Mouse (Mus musculus): ENCODE data around the gene Gna15. TPM values are rescaled to one million over a fixed set of nuclear protein-coding genes. Genes with fewer than 3 reads are reported as not detected.

Gene Gna15
- polyA plus RNA-seq (2021; fragmentation: Nextera tagmentation): 2.4 and 4.3 TPM in 2 replicates
- long read RNA-seq, experiment 1, transcript Gna15-201 (7 exons, 1,962 nt): major isoform, 21 of 28 reads
- long read RNA-seq, experiment 1, partial matches to known transcripts: 0 of 28 reads
- long read RNA-seq, experiment 1, other reads (novel, unspliced or antisense): 7 of 28 reads
- long read RNA-seq, experiment 2, partial matches to known transcripts: 0 of 6 reads
- long read RNA-seq, experiment 2, other reads (novel, unspliced or antisense): 2 of 6 reads

DNA sequence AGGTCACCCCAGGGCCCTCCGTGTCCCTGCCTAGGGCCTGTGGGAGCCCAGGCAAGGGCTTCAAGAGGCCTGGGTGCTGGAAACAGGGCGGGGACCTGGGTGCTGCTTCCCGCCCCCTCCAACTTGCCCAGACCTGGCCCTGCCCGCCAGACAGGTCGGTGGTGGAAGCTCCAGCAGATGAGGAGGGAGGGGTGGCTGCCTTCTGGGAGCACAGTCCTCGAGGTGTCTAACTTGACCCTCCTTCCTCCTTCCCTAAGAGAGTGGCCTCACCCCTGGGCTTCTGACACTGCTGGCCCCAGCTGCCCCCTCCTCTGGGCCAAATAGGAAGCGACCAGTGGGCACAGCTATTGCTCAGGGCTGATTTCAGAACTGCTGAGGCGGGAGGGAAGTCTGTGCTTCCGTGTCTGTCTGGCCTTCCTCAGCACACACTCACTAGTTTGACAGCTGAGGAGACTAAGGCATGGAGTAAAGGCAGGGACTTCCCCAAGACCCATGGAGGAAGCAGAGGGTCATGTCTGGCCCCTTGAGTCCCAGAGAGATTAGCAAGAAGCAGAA, at the start of gene Gna15:
Gna15 (minus strand) TSS at position 175 of the 555 bp plus-strand sequence.

DNA sequence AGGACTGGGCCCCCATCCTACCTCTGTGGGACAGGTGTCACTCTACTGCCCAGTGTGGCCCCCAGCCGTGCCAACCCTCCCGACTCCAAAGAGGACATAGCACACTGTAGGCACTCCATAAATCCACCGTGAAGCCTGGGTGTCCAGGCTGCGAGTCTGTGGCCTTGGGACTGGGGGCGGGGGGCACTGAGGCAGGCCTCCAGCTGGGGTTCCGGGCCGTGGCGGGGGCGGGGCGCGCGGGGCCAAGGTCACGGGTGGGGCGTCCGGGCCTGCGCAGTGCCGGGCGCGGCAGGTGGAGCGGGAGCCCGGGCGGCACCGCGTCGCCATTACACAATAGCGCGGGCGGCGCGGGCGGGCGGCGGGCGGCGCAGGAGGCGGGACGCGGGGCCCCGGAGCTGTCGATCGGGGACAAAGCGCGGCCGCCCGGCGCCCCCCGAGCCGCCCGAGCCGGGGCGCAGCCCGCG, 35.2 kb upstream of the Gna15 start, which contains the start of gene Aes:
Aes (plus strand) TSS at position 326 of the 464 bp plus-strand sequence.

DNA sequence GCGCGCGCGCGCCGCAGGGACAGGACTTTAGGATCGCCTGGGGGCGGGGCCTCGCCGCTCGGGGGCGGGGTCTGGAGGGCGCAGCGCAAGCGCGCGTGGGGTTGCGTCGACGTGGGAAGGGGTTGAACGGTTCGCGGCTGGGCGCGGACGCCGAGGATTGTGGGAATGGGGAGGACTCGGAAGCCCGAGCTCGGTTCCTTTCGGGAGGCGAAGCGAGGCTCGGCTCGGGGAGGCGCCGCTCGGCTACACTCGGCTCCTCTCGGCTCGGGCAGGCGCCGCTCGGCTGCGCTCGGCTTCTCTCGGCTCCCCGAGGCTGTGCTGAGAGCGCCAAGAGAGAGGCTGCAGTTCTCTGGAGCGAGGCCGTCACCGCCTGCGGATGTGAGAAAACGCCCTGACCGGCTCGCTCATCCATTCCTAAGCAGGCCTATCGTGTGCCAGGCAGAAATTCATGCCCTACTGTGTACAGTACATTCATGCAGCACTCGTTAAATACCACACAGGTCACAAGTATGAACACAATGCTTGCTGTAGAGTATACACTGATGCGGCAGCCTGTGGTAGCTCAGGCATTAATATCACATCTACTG, 21.2 kb upstream of the Gna15 start, which contains the start of gene Gna11:
Gna11 (minus strand) TSS at position 30 of the 587 bp plus-strand sequence.

DNA sequence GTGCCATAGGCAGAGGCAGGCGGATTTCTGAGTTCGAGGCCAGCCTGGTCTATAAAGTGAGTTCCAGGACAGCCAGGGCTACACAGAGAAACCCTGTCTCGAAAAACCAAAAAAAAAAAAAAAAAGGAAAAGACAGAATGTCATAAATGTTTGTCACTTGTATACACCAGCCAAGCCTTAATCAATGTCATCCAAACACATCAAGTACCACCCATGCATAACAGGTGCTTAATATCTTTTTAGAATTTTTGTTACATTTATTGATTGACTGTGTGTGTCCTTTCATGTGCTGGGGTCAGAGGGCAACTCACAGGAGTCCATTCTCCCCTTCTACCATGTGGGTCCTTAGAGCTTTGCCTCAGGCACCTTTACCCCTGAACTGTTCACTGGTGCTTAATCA, 24.0 kb downstream of the Gna15 start, which contains the start of gene S1pr4:
S1pr4 (minus strand) TSS at position 101 of the 400 bp plus-strand sequence.

DNA sequence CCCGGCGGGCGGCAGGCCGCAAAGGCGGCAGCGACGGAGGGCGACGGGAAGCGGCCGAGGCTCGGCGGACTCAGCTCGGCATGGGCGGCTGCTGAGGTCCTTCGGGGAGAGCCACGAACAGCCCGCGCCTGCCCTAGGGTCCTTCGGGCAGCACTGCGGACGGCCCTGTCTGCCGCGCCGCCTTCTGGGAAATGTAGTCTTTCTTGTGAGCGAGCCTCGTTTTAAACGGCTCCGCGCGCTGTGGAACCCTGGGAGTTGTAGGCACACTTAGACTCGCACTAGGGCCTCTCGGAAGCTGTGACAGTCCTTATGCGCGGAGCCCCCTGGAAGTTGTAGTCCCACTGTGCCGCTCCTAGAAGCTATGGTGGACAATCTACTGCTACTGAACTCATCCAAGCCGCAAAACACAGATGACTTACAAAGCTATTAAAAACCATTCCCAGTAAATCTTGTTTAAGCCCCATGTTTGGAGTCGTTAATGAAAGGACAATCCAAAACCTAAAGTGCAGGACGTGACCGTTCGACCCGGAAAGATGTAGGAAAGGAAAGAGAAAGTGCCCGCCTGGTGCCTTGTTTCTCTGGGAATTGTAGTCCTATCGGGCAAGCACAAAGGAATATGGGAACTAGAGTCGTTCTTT, 27.6 kb downstream of the Gna15 start, which contains the start of gene Ncln:
Ncln (minus strand) TSS at position 129 of the 638 bp plus-strand sequence.

DNA sequence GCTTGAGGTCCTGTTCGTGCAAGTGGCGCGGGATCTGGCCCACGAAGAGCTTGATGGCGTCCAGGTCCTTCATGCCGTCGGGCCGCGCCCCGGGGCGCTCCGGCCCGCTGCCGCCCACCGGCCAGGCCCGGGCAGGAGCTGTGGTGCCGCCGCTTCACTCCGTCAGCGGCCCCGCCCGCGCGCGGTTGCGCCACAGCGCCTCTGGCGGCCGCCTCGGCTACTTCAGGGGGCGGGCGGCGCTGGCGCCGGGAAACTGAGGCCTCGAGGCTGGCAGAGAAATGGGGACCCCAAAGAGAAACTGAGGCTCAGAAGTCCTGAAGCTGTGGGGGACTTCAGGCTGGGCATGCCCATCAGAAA, 41.5 kb downstream of the Gna15 start, which contains the start of gene Celf5:
Celf5 (minus strand) TSS at position 177 of the 357 bp plus-strand sequence.

DNA sequence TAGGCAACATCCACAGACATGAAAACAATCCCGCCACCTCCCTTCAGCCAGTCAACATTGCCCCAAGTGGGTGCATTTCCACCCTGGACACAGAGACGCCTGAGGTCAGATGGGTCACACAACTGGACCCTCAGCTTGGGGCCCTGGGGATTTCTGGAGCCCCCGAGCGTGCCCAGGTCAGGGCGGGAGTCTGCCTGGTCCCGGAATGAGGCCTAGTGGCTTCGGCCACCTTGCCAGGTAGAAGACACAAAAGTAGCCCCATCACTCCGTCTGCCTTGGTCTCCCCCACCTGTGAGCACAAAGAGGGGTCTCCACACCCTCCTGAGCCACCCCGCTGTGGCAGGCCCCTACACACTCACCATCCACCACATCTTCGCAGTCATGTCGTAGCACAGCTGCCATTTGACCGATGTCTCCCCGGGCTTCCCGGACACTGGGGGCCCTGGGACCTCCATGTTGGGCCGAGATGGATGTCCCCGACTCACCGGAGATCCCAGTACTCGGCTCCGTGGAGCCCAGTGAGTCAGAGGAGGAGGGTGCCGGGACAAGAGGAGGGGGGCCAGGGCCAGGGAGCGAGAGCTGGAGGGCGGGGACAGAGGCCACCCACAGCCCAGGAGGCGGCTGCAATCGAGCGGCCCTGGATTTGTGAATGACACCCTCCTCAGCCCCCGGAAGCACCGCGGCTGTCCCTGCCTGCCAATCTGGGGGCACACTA, 68.7 kb downstream of the Gna15 start, which contains the start of gene Nfic:
Nfic (minus strand) TSS at position 455 of the 715 bp plus-strand sequence.

Other genes starting within 250 kb of the Gna15 start
- gene Tjp3, start 232.6 kb downstream of the Gna15 start, polyA plus RNA-seq (2021; fragmentation: Nextera tagmentation): 0.21 and 0.37 TPM in 2 replicates
- 70.9 and 115 TPM in 2 replicates for gene Pip5k1c, start 231.3 kb downstream of the Gna15 start, polyA plus RNA-seq (2021; fragmentation: Nextera tagmentation)
- 13.7 and 15.7 TPM in 2 replicates for gene Cactin, start 203.1 kb downstream of the Gna15 start, polyA plus RNA-seq (2021; fragmentation: Nextera tagmentation)
- 0.78 and 1.2 TPM in 2 replicates for gene Tbxa2r, start 195.5 kb downstream of the Gna15 start, polyA plus RNA-seq (2021; fragmentation: Nextera tagmentation)
- gene Gipc3, start 181.0 kb downstream of the Gna15 start, polyA plus RNA-seq (2021; fragmentation: Nextera tagmentation): 0.44 and 0.73 TPM in 2 replicates
- gene Hmg20b, start 173.7 kb downstream of the Gna15 start, polyA plus RNA-seq (2021; fragmentation: Nextera tagmentation): 24.0 and 36.0 TPM in 2 replicates
- gene Mfsd12, start 166.7 kb downstream of the Gna15 start, polyA plus RNA-seq (2021; fragmentation: Nextera tagmentation): 11.3 and 14.9 TPM in 2 replicates
- 0.19 and 0.63 TPM in 2 replicates for gene 4930404N11Rik, start 158.4 kb downstream of the Gna15 start, polyA plus RNA-seq (2021; fragmentation: Nextera tagmentation)
- 50.1 and 52.0 TPM in 2 replicates for gene Fzr1, start 145.7 kb downstream of the Gna15 start, polyA plus RNA-seq (2021; fragmentation: Nextera tagmentation)
- gene Dohh, start 139.8 kb downstream of the Gna15 start, polyA plus RNA-seq (2021; fragmentation: Nextera tagmentation): 160 and 212 TPM in 2 replicates
- 2.5 and 3.2 TPM in 2 replicates for gene Gm48551, start 139.8 kb downstream of the Gna15 start, polyA plus RNA-seq (2021; fragmentation: Nextera tagmentation)
- gene Gm48552, start 135.2 kb downstream of the Gna15 start, polyA plus RNA-seq (2021; fragmentation: Nextera tagmentation): 0.80 and 2.4 TPM in 2 replicates
- gene Smim24, start 131.2 kb downstream of the Gna15 start, polyA plus RNA-seq (2021; fragmentation: Nextera tagmentation): 1.6 and 2.1 TPM in 2 replicates
- gene Nfic, start 68.6 kb downstream of the Gna15 start, polyA plus RNA-seq (2021; fragmentation: Nextera tagmentation): 21.8 and 30.9 TPM in 2 replicates
- 38.3 and 133 TPM in 2 replicates for gene Celf5, start 41.5 kb downstream of the Gna15 start, polyA plus RNA-seq (2021; fragmentation: Nextera tagmentation)
- 34.1 and 44.3 TPM in 2 replicates for gene Ncln, start 27.8 kb downstream of the Gna15 start, polyA plus RNA-seq (2021; fragmentation: Nextera tagmentation)
- gene S1pr4, start 24.1 kb downstream of the Gna15 start, polyA plus RNA-seq (2021; fragmentation: Nextera tagmentation): 0.67 and 0.71 TPM in 2 replicates
- 63.0 and 113 TPM in 2 replicates for gene Gna11, start 21.0 kb upstream of the Gna15 start, polyA plus RNA-seq (2021; fragmentation: Nextera tagmentation)
- gene Aes, start 35.3 kb upstream of the Gna15 start, polyA plus RNA-seq (2021; fragmentation: Nextera tagmentation): 171 and 487 TPM in 2 replicates
- 5.1 and 7.2 TPM in 2 replicates for gene Tle2, start 50.3 kb upstream of the Gna15 start, polyA plus RNA-seq (2021; fragmentation: Nextera tagmentation)
- gene Tle6, start 76.8 kb upstream of the Gna15 start, polyA plus RNA-seq (2021; fragmentation: Nextera tagmentation): 10.2 and 12.4 TPM in 2 replicates
- 0.35 and 0.51 TPM in 2 replicates for gene BC025920, start 82.0 kb upstream of the Gna15 start, polyA plus RNA-seq (2021; fragmentation: Nextera tagmentation)
- 19.2 and 25.8 TPM in 2 replicates for gene Sirt6, start 103.6 kb upstream of the Gna15 start, polyA plus RNA-seq (2021; fragmentation: Nextera tagmentation)
- gene Ankrd24, start 104.3 kb upstream of the Gna15 start, polyA plus RNA-seq (2021; fragmentation: Nextera tagmentation): 25.8 and 27.9 TPM in 2 replicates
- gene Gm10778, start 124.8 kb upstream of the Gna15 start, polyA plus RNA-seq (2021; fragmentation: Nextera tagmentation): 1.6 and 1.7 TPM in 2 replicates
- gene Zfp433, start 180.6 kb upstream of the Gna15 start, polyA plus RNA-seq (2021; fragmentation: Nextera tagmentation): 4.7 and 5.4 TPM in 2 replicates
- 4.9 and 5.7 TPM in 2 replicates for gene Gm3055, start 246.9 kb upstream of the Gna15 start, polyA plus RNA-seq (2021; fragmentation: Nextera tagmentation)